ENCODE assay signal across 8 mouse cellular contexts in the genomic region with DNA sequence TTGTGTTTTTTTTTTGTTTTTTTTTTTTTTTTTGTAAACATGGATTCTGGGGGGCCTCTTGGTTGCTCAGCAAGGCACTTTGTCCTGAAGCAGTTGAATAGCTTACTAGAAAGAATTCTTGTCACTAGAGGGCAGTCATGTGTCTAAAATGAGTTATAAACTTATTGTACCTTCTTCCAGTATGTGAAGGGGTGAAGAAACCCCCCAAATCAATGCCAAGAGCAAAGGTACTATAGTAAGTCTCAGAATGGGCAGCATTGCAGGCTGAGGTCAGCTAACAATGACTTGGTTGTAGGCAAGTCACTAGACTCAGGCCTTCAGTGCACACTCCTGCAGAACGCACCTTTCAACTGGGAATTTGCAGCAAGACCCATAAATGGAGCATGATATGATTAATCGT. TPM values are rescaled to one million over a fixed set of nuclear protein-coding genes. Genes with fewer than 3 reads are reported as not detected.
DNase-seq lines count a peak whose midpoint lies in the region; ATAC-seq lines count a peak whose summit lies in the region.

No protein-coding gene starts in this region.

- peak; percentile 54 for DNase-seq in hindbrain, embryonic 11.5 days (ENCODE audit: low spot score)
- DNase-seq in 3T3-L1 (ENCODE audit: low read depth, low spot score), result peak; percentile 62
- peak; percentile 72 for DNase-seq in NIH3T3 (ENCODE audit: low read depth)
- peak; percentile 76 for DNase-seq in induced T-regulatory cell, adult 2 months (ENCODE audit: low read depth)
- no peak for DNase-seq in urinary bladder, adult 2 months (ENCODE audit: low spot score)
- DNase-seq in cerebellum, postnatal 36 days, result no peak
- no peak for DNase-seq in layer of hippocampus, postnatal 10 days (ENCODE audit: low spot score in 2 of 2)

- no peak overlapping the region for H3K9ac ChIP-seq in hindbrain, embryonic 11.5 days (ENCODE audit: low read depth, low read length)
- H3K9ac ChIP-seq in hindbrain, embryonic 12.5 days, result no peak overlapping the region

- H3K4me2 ChIP-seq in hindbrain, embryonic 11.5 days (replicated peaks; ENCODE audit: low read depth, low read length), result no peak overlapping the region
- H3K4me2 ChIP-seq in hindbrain, embryonic 12.5 days (replicated peaks), result no peak overlapping the region

- H3K27ac ChIP-seq in hindbrain, embryonic 11.5 days (ENCODE audit: low read depth, low read length), result no peak overlapping the region
- no peak overlapping the region for H3K27ac ChIP-seq in hindbrain, embryonic 12.5 days

- no peaks in the 10 kb centered on the region for H3K9me3 ChIP-seq in hindbrain, embryonic 11.5 days (ENCODE audit: control insufficient read depth, low read length)
- no peaks in the 10 kb centered on the region for H3K9me3 ChIP-seq in hindbrain, embryonic 12.5 days (replicated peaks)

- no peaks in the 10 kb centered on the region for H3K4me1 ChIP-seq in hindbrain, embryonic 11.5 days (replicated peaks; ENCODE audit: control insufficient read depth, insufficient read depth, low read length)
- H3K4me1 ChIP-seq in hindbrain, embryonic 12.5 days, result no peaks in the 10 kb centered on the region

- ATAC-seq in hindbrain, embryonic 11.5 days (ENCODE audit: low FRiP score), result no peak
- ATAC-seq in hindbrain, embryonic 12.5 days (ENCODE audit: low FRiP score), result no peak

- no peak overlapping the region for H3K4me3 ChIP-seq in hindbrain, embryonic 11.5 days (ENCODE audit: low read depth, low read length)
- no peak overlapping the region for H3K4me3 ChIP-seq in hindbrain, embryonic 12.5 days

- no peaks in the 10 kb centered on the region for H3K27me3 ChIP-seq in hindbrain, embryonic 11.5 days (ENCODE audit: control insufficient read depth, insufficient read depth, low read length)
- H3K27me3 ChIP-seq in hindbrain, embryonic 12.5 days, result no peaks in the 10 kb centered on the region

- 0 out of 2 replicates have a peak, but pooled peaks cover 2% of the 10 kb centered on the region for H3K36me3 ChIP-seq in hindbrain, embryonic 11.5 days (ENCODE audit: control insufficient read depth, insufficient read depth, low read length)
- peaks cover 26% of the 10 kb centered on the region for H3K36me3 ChIP-seq in hindbrain, embryonic 12.5 days

- 91% methylated on average over 2 of the region's 2 CpGs for WGBS in hindbrain, embryonic 11.5 days
- 94% methylated on average over 2 of the region's 2 CpGs for WGBS in hindbrain, embryonic 12.5 days

RNA-seq across cellular contexts. Expression of gene Pxk, which starts 5.4 kb away (rescaled TPM):
- 32.4 and 36.4 TPM in 2 replicates for polyA plus RNA-seq in hindbrain, embryonic 11.5 days (2014; fragmentation: Nextera tagmentation; extraction: Ambion mirVana)
- polyA plus RNA-seq in hindbrain, embryonic 12.5 days (2016; fragmentation: Nextera tagmentation; extraction: Ambion mirVana), result 43.0 and 46.7 TPM in 2 replicates
- polyA plus RNA-seq in urinary bladder, adult 2 months (2012; rRNA removed), result 42.8 and 52.0 TPM in 2 replicates
- total RNA-seq in layer of hippocampus, postnatal 10 days (2021), result 10 to 100 TPM; 26.1 to 27.2 TPM

RNA-seq across cellular contexts. Expression of gene Rpp14, which starts 12.4 kb away (rescaled TPM):
- polyA plus RNA-seq in hindbrain, embryonic 11.5 days (2014; fragmentation: Nextera tagmentation; extraction: Ambion mirVana), result 56.9 and 61.0 TPM in 2 replicates
- polyA plus RNA-seq in hindbrain, embryonic 12.5 days (2016; fragmentation: Nextera tagmentation; extraction: Ambion mirVana), result 45.4 and 47.5 TPM in 2 replicates
- polyA plus RNA-seq in urinary bladder, adult 2 months (2012; rRNA removed), result 27.3 and 31.9 TPM in 2 replicates
- 10 to 100 TPM; 20.2 to 25.7 TPM for total RNA-seq in layer of hippocampus, postnatal 10 days (2021)

Comparison
In these comparisons a context has a peak if more than half of its experiments do, and no peak if none do; other contexts are left out.
1. DNase-seq: peak in hindbrain, embryonic 11.5 days (single experiment), 3T3-L1 (single experiment), NIH3T3 (single experiment) and induced T-regulatory cell, adult 2 months (single experiment); none in urinary bladder, adult 2 months (single experiment), cerebellum, postnatal 36 days (0 of 2) and layer of hippocampus, postnatal 10 days (0 of 2).